Mouse (Mus musculus): ENCODE data around the gene Dusp15.

- TF ChIP-seq CTCF (IDR thresholded peaks at IDR 0.05; ENCODE audit: extremely low read depth, insufficient read depth, insufficient read length, insufficient replicate concordance), result no peak
- TF ChIP-seq POLR2A (IDR thresholded peaks at IDR 0.05; ENCODE audit: low read depth, low read length), result no peak
Observed at GRCm38 (mm10) chr2:152907114-152907943, 44.2 kb downstream of the Dusp15 start.

Measured in spleen, adult 2 months (tissue).